Mouse (Mus musculus): ENCODE measurements around the gene Rps6ka5.

The Rps6ka5 gene

GRCm38 (mm10) chr12:100665294-100665693 lies 61.5 kb downstream of the Rps6ka5 start:
- in situ Hi-C loops (cut with MboI, MseI), result no loop called here

- in situ Hi-C loops (cut with MboI, MseI), result no loop called here
Observed at GRCm38 (mm10) chr12:100660076-100660475, 66.7 kb downstream of the Rps6ka5 start.

- in situ Hi-C loops (cut with MboI, MseI), result loop anchor here (5.0 kb wide), 1 partner anchor 44 kb away; no protein-coding TSS in a partner anchor
Observed at GRCm38 (mm10) chr12:100655972-100656371, 70.8 kb downstream of the Rps6ka5 start.

- in situ Hi-C loops (cut with MboI, MseI), result no loop called here
Observed at GRCm38 (mm10) chr12:100641936-100642335, 84.8 kb downstream of the Rps6ka5 start.

- in situ Hi-C loops (cut with MboI, MseI), result no loop called here
Observed at GRCm38 (mm10) chr12:100640726-100641125, 86.1 kb downstream of the Rps6ka5 start.

GRCm38 (mm10) chr12:100639680-100640079 lies 87.1 kb downstream of the Rps6ka5 start:
- in situ Hi-C loops (cut with MboI, MseI), result no loop called here

GRCm38 (mm10) chr12:100637886-100638285 lies 88.9 kb downstream of the Rps6ka5 start:
- in situ Hi-C loops (cut with MboI, MseI), result no loop called here

GRCm38 (mm10) chr12:100636733-100637132 lies 90.0 kb downstream of the Rps6ka5 start:
- in situ Hi-C loops (cut with MboI, MseI), result no loop called here

- in situ Hi-C loops (cut with MboI, MseI), result no loop called here
Observed at GRCm38 (mm10) chr12:100636299-100636633, 90.5 kb downstream of the Rps6ka5 start.

- in situ Hi-C loops (cut with MboI, MseI), result no loop called here
Observed at GRCm38 (mm10) chr12:100635601-100636298, 91.0 kb downstream of the Rps6ka5 start.

- in situ Hi-C loops (cut with MboI, MseI), result no loop called here
Observed at GRCm38 (mm10) chr12:100633231-100633630, 93.6 kb downstream of the Rps6ka5 start.

GRCm38 (mm10) chr12:100631286-100631685 lies 95.5 kb downstream of the Rps6ka5 start:
- in situ Hi-C loops (cut with MboI, MseI), result no loop called here

GRCm38 (mm10) chr12:100629126-100629920 lies 97.5 kb downstream of the Rps6ka5 start:
- in situ Hi-C loops (cut with MboI, MseI), result no loop called here

- in situ Hi-C loops (cut with MboI, MseI), result no loop called here
Observed at GRCm38 (mm10) chr12:100626991-100627677, 99.6 kb downstream of the Rps6ka5 start.

- in situ Hi-C loops (cut with MboI, MseI), result no loop called here
Observed at GRCm38 (mm10) chr12:100626273-100626990, 100.4 kb downstream of the Rps6ka5 start.

GRCm38 (mm10) chr12:100624854-100625447 lies 101.8 kb downstream of the Rps6ka5 start:
- in situ Hi-C loops (cut with MboI, MseI), result no loop called here

- in situ Hi-C loops (cut with MboI, MseI), result no loop called here
Observed at GRCm38 (mm10) chr12:100615251-100615650, 111.5 kb downstream of the Rps6ka5 start.

- in situ Hi-C loops (cut with MboI, MseI), result loop anchor here (5.0 kb wide), 2 partner anchors 43 to 228 kb away; no protein-coding TSS in a partner anchor
Observed at GRCm38 (mm10) chr12:100613878-100614277, 112.9 kb downstream of the Rps6ka5 start.

GRCm38 (mm10) chr12:100613192-100613700 lies 113.5 kb downstream of the Rps6ka5 start:
- in situ Hi-C loops (cut with MboI, MseI), result loop anchor here (5.0 kb wide), 2 partner anchors 44 to 229 kb away; no protein-coding TSS in a partner anchor

GRCm38 (mm10) chr12:100609766-100610165 lies 117.0 kb downstream of the Rps6ka5 start:
- in situ Hi-C loops (cut with MboI, MseI), result loop anchor here (5.0 to 10.0 kb wide), 3 partner anchors 48 to 325 kb away; no protein-coding TSS in a partner anchor

GRCm38 (mm10) chr12:100609064-100609463 lies 117.7 kb downstream of the Rps6ka5 start:
- in situ Hi-C loops (cut with MboI, MseI), result loop anchor here (10.0 kb wide), 1 partner anchor 326 kb away; no protein-coding TSS in a partner anchor

Data from regulatory T cell (primary cell).